Mouse (Mus musculus) stomach, postnatal 0 days (tissue): ENCODE measurements around the gene Alppl2. TPM values are rescaled to one million over a fixed set of nuclear protein-coding genes. Genes with fewer than 3 reads are reported as not detected.
A peak's percentile ranks its signal among the peaks of the same experiment; 100 is the strongest.

Experiments
- ATAC-seq: fragments of 200-750 bp; cut with Nextera tagmentation; 2 replicates; pipeline ENCODE4 v1.8.0; 2017; ENCODE audit not compliant: low FRiP score, low TSS enrichment
- DNase-seq: peaks from one replicate; pipeline ENCODE4 v3.0.0-alpha.2; 2016; ENCODE audit warnings: low spot score
- H3K27ac ChIP-seq: fragments of 300-500 bp; sonication (generic); replicated peaks from 2 replicates; pipeline ENCODE4 v1.5.1; 2014; ENCODE audit warnings: mild to moderate bottlenecking, control low read depth
- H3K27me3 ChIP-seq: fragments of 300-500 bp; sonication (generic); 2 replicates; pipeline ENCODE4 v1.6.1; 2014; ENCODE audit warnings: low read length; ENCODE audit not compliant: control insufficient read depth, insufficient read depth
- H3K36me3 ChIP-seq: fragments of 300-500 bp; sonication (generic); 2 replicates; pipeline ENCODE4 v1.6.1; 2014; ENCODE audit warnings: low read length, mixed read lengths; ENCODE audit not compliant: control insufficient read depth, insufficient read depth
- H3K4me1 ChIP-seq: fragments of 300-500 bp; sonication (generic); replicated peaks from 2 replicates; pipeline ENCODE4 v1.6.1; 2014; ENCODE audit warnings: antibody characterized with exemption; ENCODE audit not compliant: control insufficient read depth, insufficient read depth
- H3K4me2 ChIP-seq: fragments of 300-500 bp; sonication (generic); replicated peaks from 2 replicates; pipeline ENCODE4 v1.6.1; 2014; ENCODE audit warnings: low read depth, mild to moderate bottlenecking, control low read depth, moderate library complexity
- H3K4me3 ChIP-seq: fragments of 300-500 bp; sonication (generic); 2 replicates; pipeline ENCODE4 v1.5.1; 2014; ENCODE audit warnings: low read depth, low read length, control low read depth
- H3K9ac ChIP-seq: fragments of 300-500 bp; sonication (generic); 2 replicates; pipeline ENCODE4 v1.6.1; 2014; ENCODE audit warnings: mild to moderate bottlenecking, low read length, control low read depth, mixed read lengths
- H3K9me3 ChIP-seq: fragments of 300-500 bp; sonication (generic); 2 replicates; pipeline ENCODE4 v1.6.1; 2016; ENCODE audit warnings: low read length; ENCODE audit not compliant: control insufficient read depth
- CTCF ChIP-seq: IDR thresholded peaks from 2 replicates; pipeline ENCODE4 v1.5.1; 2016; ENCODE audit warnings: antibody characterized with exemption, low read depth, mild to moderate bottlenecking, moderate library complexity
- EP300 ChIP-seq: optimal IDR thresholded peaks from 2 replicates; pipeline ENCODE3; 2016; ENCODE audit warnings: antibody characterized with exemption
- whole genome bisulfite sequencing: fragments of 180-500 bp; shearing (Covaris S2); extraction: QIAGEN DNeasy Blood & Tissue Kit; methylation state at CpG from one replicate; pipeline ENCODE4 v1.1.7; 2014; 5-methylcytosine and 5-hydroxymethylcytosine counted together
- polyA plus RNA-seq: library from polyadenylated mRNA; unstranded; fragments of >200 nt; fragmentation: Nextera tagmentation; extraction: Ambion mirVana; gene quantifications from 2 replicates; pipeline ENCODE4 v1.2.1, GENCODE M21; 2015

The Alppl2 gene
- polyA plus RNA-seq: not detected in 2 replicates

DNA sequence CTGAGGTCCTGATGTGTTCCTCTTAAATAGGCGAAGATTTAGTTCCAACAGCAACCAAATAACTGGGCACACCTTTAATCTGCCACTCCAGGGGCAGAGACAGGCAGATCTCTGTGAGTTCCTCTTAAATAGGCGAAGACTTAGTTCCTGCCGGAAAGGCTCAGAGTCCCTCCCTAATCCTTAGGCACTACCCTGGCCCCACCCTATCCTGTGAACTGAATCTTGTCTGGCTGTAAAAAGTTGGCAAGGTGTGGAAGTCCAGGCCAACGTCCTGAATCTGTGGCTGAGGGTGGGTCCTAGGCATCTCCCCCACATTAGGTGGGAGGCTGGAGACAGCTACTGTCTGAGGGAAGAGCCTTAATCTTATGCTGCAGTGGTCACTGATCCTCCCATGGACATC lies at the start of gene Alppl2:
Alppl2 (minus strand) TSS at position 101 of the 400 bp plus-strand sequence.
- Histone ChIP-seq H3K27me3 (no peaks in the 10 kb centered on the region), H3K4me1 (no peaks in the 10 kb centered on the region), H3K27ac (no peak within 1 kb of the TSS), H3K4me2 (no peak within 1 kb of the TSS), H3K9me3 (no peaks in the 10 kb centered on the region), H3K36me3 (no peaks in the 10 kb centered on the region), H3K4me3 (no peak within 1 kb of the TSS), H3K9ac (no peak within 1 kb of the TSS)
- 69% methylated on average over 4 of the region's 4 CpGs for WGBS
- no peak for TF ChIP-seq CTCF
- no peak for TF ChIP-seq EP300
- ATAC-seq (no peak), DNase-seq (no peak)

DNA sequence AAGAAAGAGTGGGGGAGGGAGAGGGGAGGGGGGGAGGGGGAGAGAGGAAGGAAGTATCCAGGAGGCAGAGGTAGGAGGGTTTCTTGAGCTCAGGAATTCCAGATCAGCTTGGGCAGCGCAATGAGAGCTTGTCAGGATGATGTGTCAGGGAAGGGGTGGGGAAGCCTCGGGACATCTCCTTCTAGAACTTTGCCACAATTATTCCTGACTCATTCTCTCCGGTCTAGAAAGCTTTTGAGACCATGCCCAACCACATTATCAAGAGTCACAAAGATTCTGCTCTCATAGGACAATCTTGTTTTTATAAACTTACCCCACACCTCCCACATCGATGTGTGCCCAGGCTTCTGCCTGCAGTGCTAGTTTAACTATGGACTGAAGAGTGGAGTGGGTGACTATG lies 42.1 kb upstream of the Alppl2 start:
- 70% methylated on average over 4 of the region's 4 CpGs for WGBS
- Histone ChIP-seq H3K4me1 (no peaks in the 10 kb centered on the region), H3K9me3 (no peaks in the 10 kb centered on the region), H3K27ac (no peak overlapping the region), H3K4me3 (no peak overlapping the region), H3K9ac (no peak overlapping the region), H3K4me2 (no peak overlapping the region), H3K36me3 (no peaks in the 10 kb centered on the region), H3K27me3 (peaks cover 8% of the 10 kb centered on the region; the same call in 1 of the 2 replicates)
- no peak for TF ChIP-seq EP300
- TF ChIP-seq CTCF: no peak
- no peak for ATAC-seq
- DNase-seq: no peak

DNA sequence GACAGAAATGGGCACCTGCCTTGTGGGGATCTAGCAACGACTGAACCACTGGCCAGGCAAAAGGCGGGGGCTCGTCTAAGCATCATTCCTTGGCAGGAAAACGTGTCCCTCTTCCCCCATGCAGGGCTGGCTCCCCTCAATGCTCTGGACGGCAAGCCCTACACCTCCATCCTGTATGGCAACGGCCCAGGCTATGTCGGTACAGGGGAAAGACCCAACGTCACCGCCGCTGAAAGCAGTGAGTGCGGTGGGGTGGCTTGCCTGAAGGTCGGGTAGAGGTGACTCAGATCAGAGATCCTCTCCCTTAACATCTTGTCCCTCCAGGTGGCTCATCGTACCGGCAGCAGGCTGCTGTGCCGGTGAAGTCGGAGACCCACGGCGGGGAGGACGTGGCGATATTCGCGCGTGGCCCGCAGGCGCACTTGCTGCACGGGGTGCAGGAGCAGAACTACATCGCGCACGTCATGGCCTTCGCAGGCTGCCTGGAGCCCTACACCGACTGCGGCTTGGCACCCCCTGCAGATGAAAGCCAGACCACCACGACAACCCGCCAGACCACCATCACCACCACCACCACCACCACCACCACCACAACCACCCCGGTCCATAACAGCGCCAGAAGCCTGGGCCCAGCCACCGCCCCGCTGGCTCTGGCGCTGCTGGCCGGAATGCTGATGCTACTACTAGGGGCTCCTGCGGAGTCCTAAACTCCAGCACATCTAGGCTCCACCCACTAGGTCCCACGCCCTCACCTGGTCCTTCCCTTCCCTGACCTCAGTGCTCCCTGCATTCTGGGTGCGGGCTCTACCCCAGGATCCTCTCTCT lies 37.7 kb upstream of the Alppl2 start:
- DNase-seq (no peak), ATAC-seq (no peak)
- Histone ChIP-seq H3K36me3 (no peaks in the 10 kb centered on the region), H3K4me2 (no peak overlapping the region), H3K27me3 (peaks cover 8% of the 10 kb centered on the region; the same call in 1 of the 2 replicates), H3K27ac (no peak overlapping the region), H3K9me3 (no peaks in the 10 kb centered on the region), H3K4me3 (no peak overlapping the region), H3K9ac (no peak overlapping the region), H3K4me1 (no peaks in the 10 kb centered on the region)
- TF ChIP-seq CTCF (no peak), EP300 (no peak)
- WGBS: 11% methylated on average over 40 of the region's 43 CpGs

DNA sequence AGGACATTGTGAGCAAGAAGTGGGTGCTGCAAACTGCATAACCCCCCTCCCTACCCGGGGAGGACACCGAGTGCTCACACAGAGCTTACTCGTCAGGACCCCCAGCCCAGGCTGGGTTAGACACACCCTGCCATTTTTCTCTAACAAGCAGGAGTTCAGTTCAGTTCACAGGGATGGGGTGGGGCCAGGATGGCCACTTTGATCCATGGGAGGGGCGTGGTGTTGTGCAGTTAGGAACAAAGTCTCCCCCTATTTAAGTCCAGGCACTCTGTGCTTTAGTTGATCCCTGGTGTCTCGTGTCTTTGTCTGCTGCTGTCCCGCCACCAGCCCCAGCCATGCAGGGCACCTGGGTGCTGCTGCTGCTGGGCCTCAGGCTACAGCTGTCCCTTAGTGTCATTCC lies 34.9 kb upstream of the Alppl2 start, which contains the start of gene Akp3:
Akp3 (plus strand) TSS at position 301 of the 400 bp plus-strand sequence.
- no peaks in the 10 kb centered on the region for H3K36me3 ChIP-seq
- DNase-seq (no peak), ATAC-seq (no peak)
- 64% methylated on average over 6 of the region's 6 CpGs for WGBS
- no peaks in the 10 kb centered on the region for H3K4me1 ChIP-seq
- H3K27ac ChIP-seq: no peak within 1 kb of the TSS
- no peak within 1 kb of the TSS for H3K4me2 ChIP-seq
- H3K4me3 ChIP-seq: no peak within 1 kb of the TSS
- no peak within 1 kb of the TSS for H3K9ac ChIP-seq
- no peaks in the 10 kb centered on the region for H3K9me3 ChIP-seq
- peaks cover 8% of the 10 kb centered on the region; the same call in 1 of the 2 replicates for H3K27me3 ChIP-seq
- no peak for TF ChIP-seq EP300
- no peak for TF ChIP-seq CTCF

- Histone ChIP-seq H3K27ac (no peak overlapping the region), H3K4me3 (no peak overlapping the region), H3K27me3 (no peaks in the 10 kb centered on the region), H3K9me3 (no peaks in the 10 kb centered on the region), H3K36me3 (no peaks in the 10 kb centered on the region), H3K9ac (no peak overlapping the region), H3K4me2 (no peak overlapping the region), H3K4me1 (no peaks in the 10 kb centered on the region)
- WGBS: 85% methylated on average over 1 of the region's 1 CpGs
- TF ChIP-seq CTCF: no peak
- no peak for TF ChIP-seq EP300
- no peak for DNase-seq
- no peak for ATAC-seq
Measured at GRCm38 (mm10) chr1:87114784-87115183, 25.1 kb upstream of the Alppl2 start.

DNA sequence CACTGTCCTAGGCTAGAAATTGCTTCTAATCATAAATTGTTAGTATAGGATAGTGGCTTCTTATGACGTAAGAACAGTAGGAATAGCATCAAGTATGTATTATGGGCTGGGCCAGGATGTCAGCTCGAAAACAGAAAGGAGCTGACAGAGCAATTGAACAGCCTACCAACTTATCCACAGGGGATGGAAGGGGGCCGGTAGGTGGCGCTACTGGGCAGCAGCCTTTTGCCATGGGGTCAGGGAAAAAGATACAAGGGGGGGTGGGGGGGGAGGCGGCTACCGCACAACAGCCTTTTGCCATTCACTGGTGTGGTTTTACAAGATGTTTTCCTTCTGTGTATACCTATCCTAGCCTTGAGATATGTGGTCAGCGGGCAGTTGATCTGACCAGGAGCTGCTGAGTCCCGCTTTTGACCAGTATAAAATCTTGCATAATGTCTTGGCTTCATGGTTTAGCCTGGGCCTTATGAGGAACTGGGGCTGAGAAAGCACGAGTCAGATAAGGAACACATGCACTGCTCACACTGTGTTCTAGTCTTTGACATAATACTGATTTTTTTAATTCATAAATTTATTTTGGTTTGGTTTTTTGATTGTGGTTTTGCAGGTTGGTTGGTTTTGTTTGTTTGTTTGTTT lies 22.1 kb upstream of the Alppl2 start:
- 41% methylated on average over 9 of the region's 9 CpGs for WGBS
- H3K27ac ChIP-seq: no peak overlapping the region
- no peak overlapping the region for H3K9ac ChIP-seq
- peak; percentile 34 for DNase-seq
- ATAC-seq: no peak
- H3K9me3 ChIP-seq: no peaks in the 10 kb centered on the region
- TF ChIP-seq EP300: no peak
- TF ChIP-seq CTCF: peak; percentile 59
- H3K4me1 ChIP-seq: no peaks in the 10 kb centered on the region
- H3K36me3 ChIP-seq: no peaks in the 10 kb centered on the region
- H3K27me3 ChIP-seq: no peaks in the 10 kb centered on the region
- no peak overlapping the region for H3K4me2 ChIP-seq
- H3K4me3 ChIP-seq: no peak overlapping the region
